18 mouse cellular contexts compared by ENCODE assay signal in the genomic region with DNA sequence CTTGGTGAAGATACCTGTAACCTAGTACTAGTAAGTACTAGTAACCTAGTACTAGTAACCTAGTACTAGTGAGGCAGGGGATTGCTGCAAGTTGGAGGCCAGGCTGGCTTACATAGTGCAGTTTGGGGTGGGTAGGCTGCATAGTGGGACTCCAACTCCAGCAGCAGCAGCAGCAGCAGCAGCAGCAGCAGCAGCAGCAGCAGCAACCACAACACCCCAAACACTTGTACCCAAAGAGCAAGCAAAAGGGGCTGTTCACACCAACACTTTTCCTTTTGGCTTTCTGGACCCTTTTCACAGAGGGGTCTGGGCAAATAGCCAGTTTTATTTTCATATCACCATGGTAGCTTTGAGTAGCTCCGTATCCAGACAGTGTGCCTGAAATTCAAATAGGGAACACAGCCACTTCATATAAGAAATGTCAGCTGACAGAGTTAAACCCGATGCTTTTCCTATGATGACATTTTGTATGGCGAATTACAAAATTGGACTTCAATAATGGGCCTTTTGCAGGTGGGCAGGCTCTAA. TPM values are rescaled to one million over a fixed set of nuclear protein-coding genes. Genes with fewer than 3 reads are reported as not detected.
DNase-seq lines count a peak whose midpoint lies in the region; ATAC-seq and TF ChIP-seq lines count a peak whose summit lies in the region.
"Had no signal": no experiment of that assay in that cellular context is flagged by ENCODE, and none has a peak within 500 bp of the region (broad histone marks: within the 10 kb centered on the region; RNA-seq: fewer than 3 reads in every experiment).

No protein-coding gene starts in this region.

- no peak overlapping the region for H3K4me2 ChIP-seq in forebrain, embryonic 15.5 days (replicated peaks)
- no peak overlapping the region for H3K4me2 ChIP-seq in hindbrain, postnatal 0 days (ENCODE audit: low read depth, low read length)
- H3K4me2 ChIP-seq in hindbrain, embryonic 12.5 days (replicated peaks) = no peak overlapping the region
- H3K4me2 ChIP-seq in forebrain, embryonic 16.5 days (ENCODE audit: low read length) = no peak overlapping the region
- H3K4me2 ChIP-seq: heart, embryonic 13.5 days; hindbrain, embryonic 15.5 days had no signal

- no peak overlapping the region for H3K9ac ChIP-seq in forebrain, embryonic 15.5 days (replicated peaks)
- no peak overlapping the region for H3K9ac ChIP-seq in hindbrain, postnatal 0 days (replicated peaks; ENCODE audit: low read length)
- no peak overlapping the region for H3K9ac ChIP-seq in hindbrain, embryonic 12.5 days
- H3K9ac ChIP-seq in forebrain, embryonic 16.5 days (replicated peaks; ENCODE audit: low read depth, low read length) = no peak overlapping the region
- H3K9ac ChIP-seq: heart, embryonic 13.5 days; hindbrain, embryonic 15.5 days had no signal

- DNase-seq in forebrain, embryonic 10.5 days (ENCODE audit: extremely low spot score, low spot score) = no peak
- peak; percentile 53 for DNase-seq in hindbrain, postnatal 0 days (ENCODE audit: low spot score)
- peak; percentile 79 for DNase-seq in brain, embryonic 14.5 days (ENCODE audit: low read depth)
- DNase-seq in thymus, adult 2 months = no peak
- DNase-seq: adrenal gland, postnatal 14 days; cerebellum, adult 2 months; gastrocnemius, postnatal 14 days; heart, postnatal 36 days; kidney, adult 11 months had no signal

- H3K4me3 ChIP-seq in forebrain, embryonic 15.5 days = no peak overlapping the region
- H3K4me3 ChIP-seq in forebrain, embryonic 10.5 days = no peak overlapping the region
- H3K4me3 ChIP-seq in hindbrain, postnatal 0 days (ENCODE audit: low read length) = no peak overlapping the region
- H3K4me3 ChIP-seq in hindbrain, embryonic 12.5 days = no peak overlapping the region
- no peak overlapping the region for H3K4me3 ChIP-seq in forebrain, embryonic 16.5 days (replicated peaks; ENCODE audit: low read length)
- no peak overlapping the region for H3K4me3 ChIP-seq in thymus, adult 2 months (ENCODE audit: control insufficient read depth, insufficient read depth, low read length)
- H3K4me3 ChIP-seq: embryonic facial prominence, embryonic 10.5 days; heart, embryonic 13.5 days; hindbrain, embryonic 15.5 days had no signal

- WGBS in forebrain, embryonic 15.5 days = 37% methylated on average over 3 of the region's 3 CpGs
- 91% methylated on average over 3 of the region's 3 CpGs for WGBS in forebrain, embryonic 10.5 days
- WGBS in hindbrain, postnatal 0 days = 44% methylated on average over 3 of the region's 3 CpGs
- 71% methylated on average over 3 of the region's 3 CpGs for WGBS in hindbrain, embryonic 12.5 days
- WGBS in forebrain, embryonic 16.5 days = 36% methylated on average over 3 of the region's 3 CpGs
- 81% methylated on average over 3 of the region's 3 CpGs for WGBS in thymus, adult 2 months

- no peaks in the 10 kb centered on the region for H3K36me3 ChIP-seq in forebrain, embryonic 15.5 days
- no peaks in the 10 kb centered on the region for H3K36me3 ChIP-seq in forebrain, embryonic 10.5 days (replicated peaks)
- H3K36me3 ChIP-seq in hindbrain, postnatal 0 days (ENCODE audit: insufficient read depth, low read length) = no peaks in the 10 kb centered on the region
- H3K36me3 ChIP-seq in hindbrain, embryonic 12.5 days = no peaks in the 10 kb centered on the region
- no peaks in the 10 kb centered on the region for H3K36me3 ChIP-seq in forebrain, embryonic 16.5 days (ENCODE audit: control insufficient read depth, insufficient read depth)
- no peaks in the 10 kb centered on the region for H3K36me3 ChIP-seq in thymus, adult 2 months (ENCODE audit: control insufficient read depth, insufficient read depth, low read length)
- H3K36me3 ChIP-seq: embryonic facial prominence, embryonic 10.5 days; heart, embryonic 13.5 days; hindbrain, embryonic 15.5 days had no signal

- TF ChIP-seq CTCF in hindbrain, postnatal 0 days (IDR thresholded peaks at IDR 0.05; ENCODE audit: low read depth) = no peak
- no peak for TF ChIP-seq CTCF in brain, embryonic 14.5 days (IDR thresholded peaks at IDR 0.05; ENCODE audit: borderline replicate concordance, extremely low read depth, insufficient read depth, insufficient read length)
- no peak for TF ChIP-seq CTCF in thymus, adult 2 months (IDR thresholded peaks at IDR 0.05; ENCODE audit: borderline replicate concordance, control insufficient read depth, extremely low read depth, insufficient read depth, low read length, poor library complexity)

- TF ChIP-seq POLR2A in brain, embryonic 14.5 days (IDR thresholded peaks at IDR 0.05; ENCODE audit: borderline replicate concordance, extremely low read depth, insufficient read depth, insufficient read length, poor library complexity, severe bottlenecking) = no peak
- no peak for TF ChIP-seq POLR2A in thymus, adult 2 months (IDR thresholded peaks at IDR 0.05; ENCODE audit: control insufficient read depth, extremely low read depth, insufficient read depth, low read length, poor library complexity)

- H3K4me1 ChIP-seq in forebrain, embryonic 15.5 days = peaks cover 11% of the 10 kb centered on the region
- no peaks in the 10 kb centered on the region for H3K4me1 ChIP-seq in forebrain, embryonic 10.5 days
- H3K4me1 ChIP-seq in hindbrain, postnatal 0 days (ENCODE audit: insufficient read depth, low read length) = no peaks in the 10 kb centered on the region
- peaks cover 6% of the 10 kb centered on the region for H3K4me1 ChIP-seq in hindbrain, embryonic 12.5 days
- H3K4me1 ChIP-seq in forebrain, embryonic 16.5 days (replicated peaks; ENCODE audit: control insufficient read depth, insufficient read depth, low read length) = peaks cover 8% of the 10 kb centered on the region
- H3K4me1 ChIP-seq in thymus, adult 2 months (replicated peaks; ENCODE audit: control insufficient read depth, insufficient read depth, low read length) = no peaks in the 10 kb centered on the region
- H3K4me1 ChIP-seq: embryonic facial prominence, embryonic 10.5 days; heart, embryonic 13.5 days had no signal

- ATAC-seq in forebrain, embryonic 15.5 days (replicated peaks) = peak; percentile 72
- ATAC-seq in hindbrain, postnatal 0 days = no peak
- no peak for ATAC-seq in hindbrain, embryonic 12.5 days (ENCODE audit: low FRiP score)
- ATAC-seq in forebrain, embryonic 16.5 days = peak; percentile 65
- ATAC-seq: activated CD4-positive, CD25-positive, alpha-beta regulatory T cell, adult 4 months; Patski had no signal

- H3K9me3 ChIP-seq in forebrain, embryonic 15.5 days = no peaks in the 10 kb centered on the region
- H3K9me3 ChIP-seq in forebrain, embryonic 10.5 days = no peaks in the 10 kb centered on the region
- H3K9me3 ChIP-seq in hindbrain, postnatal 0 days (ENCODE audit: low read length) = no peaks in the 10 kb centered on the region
- no peaks in the 10 kb centered on the region for H3K9me3 ChIP-seq in hindbrain, embryonic 12.5 days (replicated peaks)
- H3K9me3 ChIP-seq in forebrain, embryonic 16.5 days (ENCODE audit: control insufficient read depth, low read length) = no peaks in the 10 kb centered on the region
- H3K9me3 ChIP-seq: embryonic facial prominence, embryonic 10.5 days; heart, embryonic 13.5 days; hindbrain, embryonic 15.5 days had no signal

- no peaks in the 10 kb centered on the region for H3K27me3 ChIP-seq in forebrain, embryonic 15.5 days
- H3K27me3 ChIP-seq in forebrain, embryonic 10.5 days (ENCODE audit: poor library complexity, severe bottlenecking) = no peaks in the 10 kb centered on the region
- H3K27me3 ChIP-seq in hindbrain, postnatal 0 days (ENCODE audit: insufficient read depth, low read length) = no peaks in the 10 kb centered on the region
- no peaks in the 10 kb centered on the region for H3K27me3 ChIP-seq in hindbrain, embryonic 12.5 days
- H3K27me3 ChIP-seq in forebrain, embryonic 16.5 days (replicated peaks; ENCODE audit: control insufficient read depth, insufficient read depth, low read length) = no peaks in the 10 kb centered on the region
- no peaks in the 10 kb centered on the region for H3K27me3 ChIP-seq in thymus, adult 2 months (ENCODE audit: control insufficient read depth, insufficient read depth, low read length)
- H3K27me3 ChIP-seq: CH12.LX; heart, embryonic 13.5 days; hindbrain, embryonic 15.5 days; Patski had no signal

- no peak overlapping the region for H3K27ac ChIP-seq in forebrain, embryonic 15.5 days (replicated peaks)
- no peak overlapping the region for H3K27ac ChIP-seq in forebrain, embryonic 10.5 days
- no peak overlapping the region for H3K27ac ChIP-seq in hindbrain, postnatal 0 days
- no peak overlapping the region for H3K27ac ChIP-seq in hindbrain, embryonic 12.5 days
- H3K27ac ChIP-seq in forebrain, embryonic 16.5 days (ENCODE audit: low read length) = no peak overlapping the region
- H3K27ac ChIP-seq in thymus, adult 2 months (ENCODE audit: control insufficient read depth, insufficient read depth, low read length) = no peak overlapping the region
- H3K27ac ChIP-seq: embryonic facial prominence, embryonic 10.5 days; heart, embryonic 13.5 days; hindbrain, embryonic 15.5 days had no signal

RNA-seq across cellular contexts. Expression of gene Slc7a14, which starts 22.7 kb away (rescaled TPM):
- 3.1 and 3.6 TPM in 2 replicates for polyA plus RNA-seq in forebrain, embryonic 15.5 days (2015; fragmentation: Nextera tagmentation; extraction: Ambion mirVana)
- 0.19 and 0.23 TPM in 2 replicates for polyA plus RNA-seq in forebrain, embryonic 10.5 days (2016; fragmentation: Nextera tagmentation; extraction: Ambion mirVana)
- 20.9 and 23.6 TPM in 2 replicates for total RNA-seq in hindbrain, postnatal 0 days (2014; rRNA removed)
- polyA plus RNA-seq in hindbrain, postnatal 0 days (2015; fragmentation: Nextera tagmentation; extraction: Ambion mirVana) = 8.8 and 9.2 TPM in 2 replicates
- 2.0 TPM in 2 replicates for polyA plus RNA-seq in hindbrain, embryonic 12.5 days (2016; fragmentation: Nextera tagmentation; extraction: Ambion mirVana)
- 3.0 and 6.3 TPM in 2 replicates for polyA plus RNA-seq in brain, embryonic 14.5 days (2012; rRNA removed)
- polyA plus RNA-seq in forebrain, embryonic 16.5 days (2015; fragmentation: Nextera tagmentation; extraction: Ambion mirVana) = 4.7 and 5.9 TPM in 2 replicates
- polyA plus RNA-seq in thymus, adult 2 months (2012; rRNA removed) = 0.03 TPM in 2 replicates
- total RNA-seq: CH12.LX had no signal

Comparison
In these comparisons a context has a peak if more than half of its experiments do, and no peak if none do; other contexts are left out.
1. ATAC-seq: peak in forebrain, embryonic 15.5 days (single experiment) and forebrain, embryonic 16.5 days (single experiment); none in hindbrain, postnatal 0 days (single experiment) and hindbrain, embryonic 12.5 days (single experiment).
2. DNase-seq: peak in hindbrain, postnatal 0 days (single experiment) and brain, embryonic 14.5 days (single experiment); none in forebrain, embryonic 10.5 days (single experiment) and thymus, adult 2 months (single experiment).